Mouse (Mus musculus): Measurements from ENCODE around the gene Nectin1. TPM values are rescaled to one million over a fixed set of nuclear protein-coding genes. Genes with fewer than 3 reads are reported as not detected.
A peak's percentile ranks its signal among the peaks of the same experiment; 100 is the strongest.

The Nectin1 gene
- polyA plus RNA-seq, 1 experiment from 2014 or later = 13.2 TPM

GRCm38 (mm10) chr9:43719407-43719839 is 24.4 kb upstream of the Nectin1 start:
- Histone ChIP-seq H3K36me3 (ENCODE audit: control insufficient read depth, insufficient read depth, low read length) (no peaks in the 10 kb centered on the region), H3K9ac (ENCODE audit: low read depth, low read length) (no peak overlapping the region), H3K27ac (ENCODE audit: low read length) (no peak overlapping the region), H3K4me3 (ENCODE audit: low read depth, low read length) (no peak overlapping the region), H3K4me2 (ENCODE audit: low read length) (no peak overlapping the region), H3K27me3 (ENCODE audit: control insufficient read depth, insufficient read depth, low read depth, low read length) (no peaks in the 10 kb centered on the region), H3K4me1 (ENCODE audit: control insufficient read depth, insufficient read depth, low read length) (no peaks in the 10 kb centered on the region; the same call in 1 of the 2 replicates), H3K9me3 (replicated peaks; ENCODE audit: control insufficient read depth, low read length, poor library complexity, severe bottlenecking) (no peaks in the 10 kb centered on the region)
- ATAC-seq = no peak
- 71% methylated on average over 4 of the region's 4 CpGs for WGBS

GRCm38 (mm10) chr9:43720046-43720445 is 23.7 kb upstream of the Nectin1 start:
- no peak overlapping the region for H3K4me2 ChIP-seq (ENCODE audit: low read length)
- H3K4me1 ChIP-seq (ENCODE audit: control insufficient read depth, insufficient read depth, low read length) = no peaks in the 10 kb centered on the region; the same call in 1 of the 2 replicates
- WGBS = 60% methylated on average over 1 of the region's 1 CpGs
- no peaks in the 10 kb centered on the region for H3K9me3 ChIP-seq (replicated peaks; ENCODE audit: control insufficient read depth, low read length, poor library complexity, severe bottlenecking)
- no peak overlapping the region for H3K27ac ChIP-seq (ENCODE audit: low read length)
- ATAC-seq = no peak
- H3K9ac ChIP-seq (ENCODE audit: low read depth, low read length) = no peak overlapping the region
- H3K4me3 ChIP-seq (ENCODE audit: low read depth, low read length) = no peak overlapping the region
- H3K36me3 ChIP-seq (ENCODE audit: control insufficient read depth, insufficient read depth, low read length) = no peaks in the 10 kb centered on the region
- no peaks in the 10 kb centered on the region for H3K27me3 ChIP-seq (ENCODE audit: control insufficient read depth, insufficient read depth, low read depth, low read length)

DNA sequence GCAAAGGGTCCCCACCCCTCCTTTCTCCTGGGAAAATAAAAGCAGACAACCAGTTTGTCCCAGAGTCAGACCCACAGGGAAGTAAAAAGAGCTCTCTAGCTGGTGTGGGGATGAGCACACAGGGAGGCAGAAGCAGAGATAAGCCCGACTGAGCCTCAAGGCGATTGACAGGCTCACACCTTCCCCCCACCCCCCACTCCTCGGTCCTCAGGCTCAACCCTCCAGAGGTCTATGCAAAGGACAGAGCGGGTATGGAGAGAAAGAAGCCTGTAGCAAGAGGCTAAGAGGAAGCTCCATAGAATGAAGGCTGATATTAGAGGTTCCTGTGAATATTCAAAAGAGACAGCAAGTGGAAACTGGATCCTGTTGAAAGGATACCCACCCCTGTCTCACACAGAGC is 19.7 kb upstream of the Nectin1 start:
- no peak overlapping the region for H3K9ac ChIP-seq (ENCODE audit: low read depth, low read length)

GRCm38 (mm10) chr9:43729450-43730266 is 14.1 kb upstream of the Nectin1 start:
- Histone ChIP-seq H3K4me2 (ENCODE audit: low read length) (no peak overlapping the region), H3K4me3 (ENCODE audit: low read depth, low read length) (no peak overlapping the region), H3K4me1 (ENCODE audit: control insufficient read depth, insufficient read depth, low read length) (peaks cover 14% of the 10 kb centered on the region), H3K27me3 (ENCODE audit: control insufficient read depth, insufficient read depth, low read depth, low read length) (no peaks in the 10 kb centered on the region), H3K9me3 (replicated peaks; ENCODE audit: control insufficient read depth, low read length, poor library complexity, severe bottlenecking) (no peaks in the 10 kb centered on the region), H3K27ac (ENCODE audit: low read length) (no peak overlapping the region), H3K9ac (ENCODE audit: low read depth, low read length) (0 out of 2 replicates have a peak overlapping the region, but pooled peaks have one; percentile 28), H3K36me3 (ENCODE audit: control insufficient read depth, insufficient read depth, low read length) (no peaks in the 10 kb centered on the region)
- ATAC-seq = no peak
- WGBS = 17% methylated on average over 10 of the region's 10 CpGs

More for the DNA sequence above, 19.7 kb upstream of the Nectin1 start:
- Histone ChIP-seq H3K4me1 (ENCODE audit: control insufficient read depth, insufficient read depth, low read length) (no peaks in the 10 kb centered on the region; the same call in 1 of the 2 replicates), H3K36me3 (ENCODE audit: control insufficient read depth, insufficient read depth, low read length) (no peaks in the 10 kb centered on the region), H3K4me3 (ENCODE audit: low read depth, low read length) (no peak overlapping the region), H3K4me2 (ENCODE audit: low read length) (no peak overlapping the region), H3K9me3 (replicated peaks; ENCODE audit: control insufficient read depth, low read length, poor library complexity, severe bottlenecking) (no peaks in the 10 kb centered on the region), H3K27me3 (ENCODE audit: control insufficient read depth, insufficient read depth, low read depth, low read length) (no peaks in the 10 kb centered on the region), H3K27ac (ENCODE audit: low read length) (no peak overlapping the region)
- ATAC-seq = no peak
- 29% methylated on average over 4 of the region's 4 CpGs for WGBS

- Histone ChIP-seq H3K4me2 (ENCODE audit: low read length) (no peak overlapping the region), H3K4me3 (ENCODE audit: low read depth, low read length) (no peak overlapping the region), H3K9ac (ENCODE audit: low read depth, low read length) (no peak overlapping the region), H3K27me3 (ENCODE audit: control insufficient read depth, insufficient read depth, low read depth, low read length) (no peaks in the 10 kb centered on the region), H3K9me3 (replicated peaks; ENCODE audit: control insufficient read depth, low read length, poor library complexity, severe bottlenecking) (no peaks in the 10 kb centered on the region), H3K4me1 (ENCODE audit: control insufficient read depth, insufficient read depth, low read length) (peaks cover 14% of the 10 kb centered on the region), H3K36me3 (ENCODE audit: control insufficient read depth, insufficient read depth, low read length) (no peaks in the 10 kb centered on the region), H3K27ac (ENCODE audit: low read length) (no peak overlapping the region)
- no peak for ATAC-seq
- WGBS = 11% methylated on average over 22 of the region's 22 CpGs
Measured at GRCm38 (mm10) chr9:43730284-43731027, 13.3 kb upstream of the Nectin1 start.

DNA sequence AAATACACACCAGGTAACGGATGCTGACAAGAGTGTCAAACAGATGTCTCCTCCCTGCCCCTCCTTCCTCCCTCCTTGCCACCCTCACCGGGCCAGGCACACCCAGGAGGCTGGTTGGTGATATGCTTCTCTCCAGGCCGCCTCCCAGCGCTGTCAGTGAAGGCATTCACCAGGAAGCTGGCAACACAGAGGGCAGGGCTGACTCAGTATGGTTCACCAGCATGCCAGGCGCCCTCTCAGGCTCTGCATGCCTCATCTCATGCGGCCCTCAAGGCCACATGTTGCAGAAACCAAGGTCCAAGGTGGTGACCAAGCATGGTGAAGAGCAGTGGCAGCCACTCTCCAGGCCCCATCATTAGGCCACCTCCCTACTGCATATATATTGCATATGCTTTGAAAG is 11.9 kb upstream of the Nectin1 start:
- 68% methylated on average over 6 of the region's 6 CpGs for WGBS
- H3K4me1 ChIP-seq (ENCODE audit: control insufficient read depth, insufficient read depth, low read length) = peaks cover 14% of the 10 kb centered on the region
- no peak overlapping the region for H3K9ac ChIP-seq (ENCODE audit: low read depth, low read length)
- H3K9me3 ChIP-seq (replicated peaks; ENCODE audit: control insufficient read depth, low read length, poor library complexity, severe bottlenecking) = no peaks in the 10 kb centered on the region
- H3K36me3 ChIP-seq (ENCODE audit: control insufficient read depth, insufficient read depth, low read length) = no peaks in the 10 kb centered on the region
- no peak overlapping the region for H3K27ac ChIP-seq (ENCODE audit: low read length)
- no peak for ATAC-seq
- H3K4me2 ChIP-seq (ENCODE audit: low read length) = no peak overlapping the region
- no peak overlapping the region for H3K4me3 ChIP-seq (ENCODE audit: low read depth, low read length)
- H3K27me3 ChIP-seq (ENCODE audit: control insufficient read depth, insufficient read depth, low read depth, low read length) = no peaks in the 10 kb centered on the region

GRCm38 (mm10) chr9:43732671-43733070 is 11.1 kb upstream of the Nectin1 start:
- Histone ChIP-seq H3K27me3 (ENCODE audit: control insufficient read depth, insufficient read depth, low read depth, low read length) (no peaks in the 10 kb centered on the region), H3K9ac (ENCODE audit: low read depth, low read length) (no peak overlapping the region), H3K27ac (ENCODE audit: low read length) (no peak overlapping the region), H3K4me3 (ENCODE audit: low read depth, low read length) (no peak overlapping the region), H3K4me2 (ENCODE audit: low read length) (no peak overlapping the region), H3K4me1 (ENCODE audit: control insufficient read depth, insufficient read depth, low read length) (peaks cover 20% of the 10 kb centered on the region), H3K36me3 (ENCODE audit: control insufficient read depth, insufficient read depth, low read length) (no peaks in the 10 kb centered on the region), H3K9me3 (replicated peaks; ENCODE audit: control insufficient read depth, low read length, poor library complexity, severe bottlenecking) (no peaks in the 10 kb centered on the region)
- 55% methylated on average over 8 of the region's 8 CpGs for WGBS
- ATAC-seq = no peak

GRCm38 (mm10) chr9:43734952-43735351 is 8.8 kb upstream of the Nectin1 start:
- Histone ChIP-seq H3K4me1 (ENCODE audit: control insufficient read depth, insufficient read depth, low read length) (peaks cover 26% of the 10 kb centered on the region), H3K4me3 (ENCODE audit: low read depth, low read length) (no peak overlapping the region), H3K9ac (ENCODE audit: low read depth, low read length) (no peak overlapping the region), H3K9me3 (replicated peaks; ENCODE audit: control insufficient read depth, low read length, poor library complexity, severe bottlenecking) (no peaks in the 10 kb centered on the region), H3K4me2 (ENCODE audit: low read length) (no peak overlapping the region), H3K36me3 (ENCODE audit: control insufficient read depth, insufficient read depth, low read length) (no peaks in the 10 kb centered on the region), H3K27ac (ENCODE audit: low read length) (no peak overlapping the region), H3K27me3 (ENCODE audit: control insufficient read depth, insufficient read depth, low read depth, low read length) (no peaks in the 10 kb centered on the region)
- no peak for ATAC-seq
